Mouse (Mus musculus) limb, embryonic 12.5 days (tissue): ENCODE results near the gene Gm49339. TPM values are rescaled to one million over a fixed set of nuclear protein-coding genes. Genes with fewer than 3 reads are reported as not detected.
"Not testable (repeated sequence)": the region's sequence is repeated elsewhere in the genome, so short reads cannot be mapped to it uniquely, and the experiment has no call there.

Source experiments
- ATAC-seq: fragments of 200-750 bp; cut with Nextera tagmentation; 2 replicates; pipeline ENCODE4 v1.8.0; 2017; ENCODE audit warnings: low read depth, moderate TSS enrichment; ENCODE audit not compliant: insufficient number of reproducible peaks, insufficient read depth, low FRiP score, low TSS enrichment
- H3K27ac ChIP-seq: fragments of 300-500 bp; sonication (generic); 2 replicates; pipeline ENCODE4 v1.5.1; 2016; ENCODE audit warnings: mild to moderate bottlenecking, moderate library complexity
- H3K27me3 ChIP-seq: fragments of 300-500 bp; sonication (generic); 2 replicates; pipeline ENCODE4 v1.6.1; 2016; ENCODE audit warnings: mild to moderate bottlenecking, moderate library complexity
- H3K36me3 ChIP-seq: fragments of 300-500 bp; sonication (generic); 2 replicates; pipeline ENCODE4 v1.6.1; 2016; ENCODE audit warnings: mild to moderate bottlenecking, moderate library complexity
- H3K4me1 ChIP-seq: fragments of 300-500 bp; sonication (generic); replicated peaks from 2 replicates; pipeline ENCODE4 v1.6.1; 2016
- H3K4me2 ChIP-seq: fragments of 300-500 bp; sonication (generic); 2 replicates; pipeline ENCODE4 v1.6.1; 2016; ENCODE audit warnings: mild to moderate bottlenecking, moderate library complexity
- H3K4me3 ChIP-seq: fragments of 300-500 bp; sonication (generic); replicated peaks from 2 replicates; pipeline ENCODE4 v1.5.1; 2016; ENCODE audit warnings: mild to moderate bottlenecking
- H3K9ac ChIP-seq: fragments of 300-500 bp; sonication (generic); replicated peaks from 2 replicates; pipeline ENCODE4 v1.6.1; 2016; ENCODE audit warnings: mild to moderate bottlenecking, moderate library complexity
- H3K9me3 ChIP-seq: fragments of 300-500 bp; sonication (generic); 2 replicates; pipeline ENCODE4 v1.6.1; 2016; ENCODE audit warnings: mild to moderate bottlenecking, moderate library complexity
- WGBS: fragments of 180-500 bp; shearing (Covaris S2); methylation state at CpG from one replicate; pipeline ENCODE4 v1.1.7; 2016; 5-methylcytosine and 5-hydroxymethylcytosine counted together
- polyA plus RNA-seq: library from polyadenylated mRNA; unstranded; fragments of >200 nt; fragmentation: Nextera tagmentation; extraction: Ambion mirVana; gene quantifications from 2 replicates; pipeline ENCODE4 v1.2.1, GENCODE M21; 2016

Gm49339 gene
- not detected in 2 replicates for polyA plus RNA-seq

DNA sequence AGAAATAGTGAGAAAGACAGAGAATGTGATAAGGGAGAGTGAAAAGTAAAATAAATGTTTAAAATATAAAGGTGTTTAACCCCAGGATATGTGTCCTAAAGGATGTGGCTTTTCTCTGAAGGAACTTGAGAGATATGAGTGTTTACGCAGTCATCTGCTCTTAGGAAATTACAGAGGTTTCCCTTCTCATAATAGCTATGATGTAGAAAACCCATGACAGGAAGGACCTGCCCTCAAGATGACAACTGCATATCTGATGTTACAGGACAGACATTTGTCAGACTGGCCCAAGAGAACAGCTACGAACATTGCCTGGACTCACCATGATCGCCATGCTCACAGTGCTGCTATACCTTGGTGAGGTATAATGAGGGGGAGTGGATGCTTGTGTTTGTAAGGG lies at the start of gene Gm49339, which contains the start of gene Lilr4b:
TSS of gene Gm49339 (plus strand) at position 216 of the 400 bp plus-strand sequence.
TSS of gene Lilr4b (plus strand) at position 236 of the 400 bp plus-strand sequence.
- H3K4me1 ChIP-seq, ATAC-seq, H3K36me3 ChIP-seq, H3K27me3 ChIP-seq, H3K27ac ChIP-seq, H3K4me3 ChIP-seq, H3K9ac ChIP-seq, H3K4me2 ChIP-seq, H3K9me3 ChIP-seq: not testable (repeated sequence)
- 97% methylated on average over 1 of the region's 3 CpGs for WGBS

DNA sequence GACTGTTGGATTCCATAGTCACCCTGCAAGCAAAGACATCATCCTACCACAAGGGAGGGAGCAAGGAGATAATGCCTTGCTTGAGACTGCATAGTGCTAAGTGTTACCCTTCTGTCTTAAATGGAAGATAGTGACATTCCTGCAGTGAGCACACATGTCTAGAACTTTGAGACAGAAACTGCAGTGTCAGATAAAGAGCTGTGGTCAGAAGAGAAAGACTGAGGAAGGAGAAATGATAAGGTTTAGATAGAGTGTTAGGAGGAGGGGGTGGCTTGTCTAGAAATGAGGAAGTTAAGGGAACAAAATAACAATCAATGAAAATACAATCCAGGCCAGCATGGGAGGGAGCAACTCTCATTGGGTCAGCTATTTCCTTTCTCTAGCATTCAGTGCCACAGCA lies 47.5 kb upstream of the Gm49339 start:
- no peaks in the 10 kb centered on the region for H3K27me3 ChIP-seq
- H3K9me3 ChIP-seq = no peaks in the 10 kb centered on the region
- no peak overlapping the region for H3K27ac ChIP-seq
- H3K4me1 ChIP-seq = no peaks in the 10 kb centered on the region
- ATAC-seq = no peak
- no peaks in the 10 kb centered on the region for H3K36me3 ChIP-seq
- no peak overlapping the region for H3K4me3 ChIP-seq
- H3K4me2 ChIP-seq = no peak overlapping the region
- no peak overlapping the region for H3K9ac ChIP-seq

DNA sequence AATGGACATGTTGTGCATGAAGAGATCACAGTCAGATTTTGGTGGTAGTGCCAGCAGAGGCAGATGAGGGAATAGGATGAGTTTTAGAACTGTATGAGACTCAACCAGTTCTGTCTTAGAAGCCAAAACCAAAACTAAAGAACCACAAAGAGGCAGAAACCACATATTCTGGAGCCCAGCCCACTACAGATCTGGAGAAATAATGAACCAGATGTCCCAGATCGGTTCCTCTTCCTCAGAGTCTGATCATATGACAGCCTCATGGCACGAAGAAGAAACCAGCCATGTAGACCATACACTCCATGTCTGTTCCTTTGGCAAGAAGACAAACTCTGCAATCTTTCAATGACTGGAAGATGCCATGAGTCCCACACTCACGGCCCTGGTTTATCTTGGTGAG lies 44.7 kb upstream of the Gm49339 start:
- Histone ChIP-seq H3K27me3 (no peaks in the 10 kb centered on the region), H3K27ac (no peak overlapping the region), H3K9me3 (no peaks in the 10 kb centered on the region), H3K9ac (no peak overlapping the region), H3K4me3 (no peak overlapping the region), H3K4me2 (no peak overlapping the region), H3K36me3 (no peaks in the 10 kb centered on the region), H3K4me1 (no peaks in the 10 kb centered on the region)
- ATAC-seq = no peak
- 85% methylated on average over 3 of the region's 3 CpGs for WGBS

DNA sequence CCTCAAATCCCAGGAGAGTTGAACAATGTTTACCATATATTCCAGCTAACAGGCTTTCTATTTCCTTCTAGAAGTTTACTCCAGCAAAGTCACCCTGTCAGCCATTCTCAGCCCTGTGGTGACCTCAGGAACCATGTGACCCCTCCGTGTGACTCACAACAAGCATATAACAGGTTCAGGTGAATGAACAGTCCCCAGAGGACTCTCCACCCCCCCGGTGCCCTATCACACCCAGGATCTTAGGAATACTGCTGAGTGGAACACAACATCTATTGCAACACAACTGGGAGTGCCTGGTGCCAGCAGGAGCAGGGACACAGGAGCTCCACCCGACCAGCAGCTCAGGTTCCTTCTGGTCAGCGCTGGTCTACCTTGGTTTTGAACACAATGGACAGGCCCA lies 28.8 kb upstream of the Gm49339 start:
- no peak overlapping the region for H3K4me2 ChIP-seq
- no peaks in the 10 kb centered on the region for H3K27me3 ChIP-seq
- ATAC-seq = no peak
- H3K9me3 ChIP-seq = no peaks in the 10 kb centered on the region
- H3K27ac ChIP-seq = no peak overlapping the region
- no peaks in the 10 kb centered on the region for H3K4me1 ChIP-seq
- 85% methylated on average over 4 of the region's 4 CpGs for WGBS
- no peak overlapping the region for H3K9ac ChIP-seq
- H3K36me3 ChIP-seq = no peaks in the 10 kb centered on the region
- no peak overlapping the region for H3K4me3 ChIP-seq

DNA sequence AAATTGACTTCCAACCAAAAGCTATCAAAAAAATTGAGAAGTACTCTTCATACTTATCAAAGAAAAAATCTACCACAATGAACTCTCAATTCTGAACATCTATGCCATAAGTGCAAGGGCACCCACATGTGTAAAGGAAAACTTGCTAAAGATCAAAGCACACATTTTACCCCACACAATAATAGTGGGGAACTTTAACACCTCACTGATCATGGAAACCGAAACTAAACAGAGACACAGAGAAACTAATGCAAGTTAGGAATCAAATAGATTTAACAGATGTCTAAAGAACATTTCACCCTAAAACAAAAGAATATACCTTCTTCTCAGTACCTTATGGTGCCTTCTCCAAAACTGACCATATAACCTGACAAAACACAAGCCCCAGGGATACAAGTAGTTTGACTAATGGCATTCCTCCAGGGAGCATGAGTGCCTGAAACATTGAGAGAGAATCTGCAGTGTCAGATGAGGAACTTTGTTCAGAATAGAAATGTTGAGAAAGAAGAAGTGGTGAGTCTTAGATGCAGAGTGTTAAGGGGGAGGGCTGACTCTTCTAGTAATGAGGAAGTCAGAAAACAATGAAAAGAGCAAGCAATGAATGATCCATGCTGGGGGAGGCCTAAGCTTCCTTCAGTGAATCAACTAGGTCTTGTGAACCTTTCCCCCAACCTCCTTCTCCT lies 26.7 kb upstream of the Gm49339 start:
- ATAC-seq = no peak
- no peaks in the 10 kb centered on the region for H3K4me1 ChIP-seq
- H3K27me3 ChIP-seq = no peaks in the 10 kb centered on the region
- H3K4me2 ChIP-seq = no peak overlapping the region
- no peak overlapping the region for H3K4me3 ChIP-seq
- no peaks in the 10 kb centered on the region for H3K36me3 ChIP-seq
- H3K9me3 ChIP-seq = no peaks in the 10 kb centered on the region
- no peak overlapping the region for H3K9ac ChIP-seq
- 85% methylated on average over 1 of the region's 1 CpGs for WGBS
- H3K27ac ChIP-seq = no peak overlapping the region

DNA sequence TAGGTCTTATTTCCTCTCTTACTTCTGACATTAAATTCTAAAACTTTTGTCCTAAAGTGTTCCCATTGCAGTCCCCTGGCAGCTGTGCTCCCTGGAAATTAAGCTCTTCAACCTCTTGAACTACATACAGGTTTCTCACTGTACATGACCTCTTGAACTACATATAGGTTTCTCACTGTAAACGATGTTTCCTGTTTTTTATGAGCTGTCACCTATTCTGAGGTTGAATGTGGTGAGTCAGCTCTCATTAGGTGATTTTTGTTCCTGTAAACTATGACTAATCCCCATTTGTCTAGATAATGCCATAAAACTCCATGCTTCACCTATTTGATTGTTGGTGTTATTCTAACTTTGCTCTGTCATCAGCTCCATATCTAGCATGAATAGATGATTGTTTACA lies 26.0 kb upstream of the Gm49339 start:
- Histone ChIP-seq H3K27me3 (no peaks in the 10 kb centered on the region), H3K27ac (no peak overlapping the region), H3K9me3 (no peaks in the 10 kb centered on the region), H3K4me3 (no peak overlapping the region), H3K4me2 (no peak overlapping the region), H3K36me3 (no peaks in the 10 kb centered on the region), H3K4me1 (no peaks in the 10 kb centered on the region), H3K9ac (no peak overlapping the region)
- ATAC-seq = no peak
- 55% methylated on average over 1 of the region's 1 CpGs for WGBS

DNA sequence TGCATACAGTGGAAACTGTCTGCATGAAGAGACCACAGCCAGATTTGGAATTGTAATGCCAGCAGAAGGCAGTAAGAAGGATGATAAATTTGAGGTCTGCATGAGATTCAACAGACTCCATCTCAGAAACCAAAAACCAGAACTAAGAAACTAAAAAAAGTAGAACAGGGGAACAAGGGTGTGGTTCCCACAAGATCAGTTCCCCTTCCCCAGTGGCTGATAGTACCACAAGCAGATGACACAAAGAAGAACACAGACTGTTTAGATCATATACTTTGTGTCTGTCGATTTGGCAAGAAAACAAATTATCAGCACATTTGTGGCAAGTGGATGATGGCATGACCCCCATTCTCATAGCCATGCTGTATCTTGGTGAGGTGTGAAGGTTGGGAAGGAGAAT lies 24.6 kb upstream of the Gm49339 start:
- Histone ChIP-seq H3K4me1 (no peaks in the 10 kb centered on the region), H3K27ac (no peak overlapping the region), H3K9ac (no peak overlapping the region), H3K36me3 (no peaks in the 10 kb centered on the region), H3K4me3 (no peak overlapping the region), H3K9me3 (no peaks in the 10 kb centered on the region), H3K4me2 (no peak overlapping the region), H3K27me3 (no peaks in the 10 kb centered on the region)
- no peak for ATAC-seq
- WGBS = 87% methylated on average over 1 of the region's 1 CpGs

DNA sequence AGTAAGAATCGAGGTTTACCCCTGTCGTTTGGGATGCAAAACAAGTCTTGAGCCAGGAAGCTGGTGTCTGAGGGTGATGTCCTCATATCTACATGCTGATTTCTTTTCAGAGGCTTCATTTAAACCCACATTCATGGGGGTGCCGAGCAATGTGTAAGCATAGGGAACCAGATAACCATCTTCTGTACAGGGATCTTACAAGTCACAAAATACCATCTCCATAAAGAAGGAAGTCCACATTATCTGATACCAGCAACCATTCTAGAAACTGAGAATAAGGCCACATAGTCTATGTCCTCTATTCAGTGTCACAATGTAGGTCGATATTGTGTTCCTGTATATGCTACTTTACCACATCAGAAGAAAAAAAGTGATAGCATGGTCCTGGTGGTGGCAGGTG lies 24.0 kb upstream of the Gm49339 start:
- Histone ChIP-seq H3K36me3 (no peaks in the 10 kb centered on the region), H3K9ac (no peak overlapping the region), H3K4me1 (no peaks in the 10 kb centered on the region), H3K9me3 (no peaks in the 10 kb centered on the region), H3K27me3 (no peaks in the 10 kb centered on the region), H3K27ac (no peak overlapping the region), H3K4me2 (no peak overlapping the region), H3K4me3 (no peak overlapping the region)
- ATAC-seq = no peak
- 81% methylated on average over 4 of the region's 4 CpGs for WGBS

DNA sequence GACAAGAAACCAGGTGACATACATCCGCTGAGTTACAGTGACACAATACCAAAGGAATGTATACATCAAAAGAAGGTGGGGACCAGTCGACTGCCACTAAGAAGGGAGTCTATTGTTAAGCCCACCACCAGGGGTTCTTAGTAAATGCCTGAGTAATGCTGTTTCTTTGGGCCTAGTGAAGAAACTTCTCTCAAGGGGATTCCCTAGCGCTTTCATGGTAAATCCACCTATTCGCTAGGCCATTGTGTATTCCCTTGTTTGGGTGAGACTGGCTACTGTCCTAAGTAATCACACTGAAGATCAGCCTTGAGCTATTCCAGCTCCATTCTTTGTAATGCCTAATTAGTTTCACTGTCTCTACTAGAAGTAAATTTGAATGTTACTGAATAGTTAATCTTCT lies 16.6 kb upstream of the Gm49339 start:
- not testable (repeated sequence) for H3K27me3 ChIP-seq, H3K4me1 ChIP-seq, H3K27ac ChIP-seq, H3K9ac ChIP-seq, H3K9me3 ChIP-seq, ATAC-seq, H3K36me3 ChIP-seq, H3K4me3 ChIP-seq, H3K4me2 ChIP-seq
- 62% methylated on average over 4 of the region's 4 CpGs for WGBS

DNA sequence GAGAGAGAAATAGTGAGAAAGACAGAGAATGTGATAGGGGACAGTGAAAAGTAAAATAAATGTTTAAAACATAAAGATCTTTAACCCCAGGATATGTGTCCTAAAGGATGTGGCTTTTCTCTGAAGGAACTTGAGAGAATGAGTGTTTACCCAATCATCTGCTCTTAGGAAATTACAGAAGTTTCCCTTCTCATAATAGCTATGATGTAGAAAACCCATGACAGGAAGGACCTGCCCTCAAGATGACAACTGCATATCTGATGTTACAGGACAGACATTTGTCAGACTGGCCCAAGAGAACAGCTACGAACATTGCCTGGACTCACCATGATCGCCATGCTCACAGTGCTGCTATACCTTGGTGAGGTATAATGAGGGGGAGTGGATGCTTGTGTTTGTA lies 10.3 kb downstream of the Gm49339 start, which contains the start of gene Lilrb4a:
TSS of gene Lilrb4a (plus strand) at position 266 of the 400 bp plus-strand sequence.
- H3K27me3 ChIP-seq, H3K4me3 ChIP-seq, H3K4me1 ChIP-seq, H3K9me3 ChIP-seq, H3K4me2 ChIP-seq, H3K9ac ChIP-seq, H3K36me3 ChIP-seq, ATAC-seq, H3K27ac ChIP-seq: not testable (repeated sequence)
- no CpG with 5 or more reads among the region's 2 CpGs for WGBS

DNA sequence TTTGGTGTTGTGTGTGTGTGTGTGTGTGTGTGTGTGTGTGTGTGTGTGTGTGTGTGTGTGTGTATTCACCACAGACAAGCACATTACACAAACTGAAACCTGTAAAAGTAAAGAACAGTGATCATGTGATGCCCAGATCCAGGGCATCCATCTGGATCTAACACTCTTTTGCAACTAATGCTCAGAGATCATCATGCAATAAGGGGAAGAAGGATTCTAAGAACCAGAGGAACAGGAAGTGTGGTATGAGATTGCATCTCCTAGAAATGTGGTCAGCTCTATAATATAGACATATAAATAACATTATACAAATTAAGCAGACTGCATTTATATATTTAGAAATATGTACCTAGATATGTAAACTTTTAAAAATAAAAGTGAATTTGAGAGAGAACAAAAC lies 39.6 kb downstream of the Gm49339 start:
- no peaks in the 10 kb centered on the region for H3K9me3 ChIP-seq
- no peak overlapping the region for H3K4me2 ChIP-seq
- no peaks in the 10 kb centered on the region for H3K36me3 ChIP-seq
- no peak overlapping the region for H3K4me3 ChIP-seq
- H3K27me3 ChIP-seq = no peaks in the 10 kb centered on the region
- H3K9ac ChIP-seq = no peak overlapping the region
- no peak for ATAC-seq
- no peaks in the 10 kb centered on the region for H3K4me1 ChIP-seq
- H3K27ac ChIP-seq = no peak overlapping the region

DNA sequence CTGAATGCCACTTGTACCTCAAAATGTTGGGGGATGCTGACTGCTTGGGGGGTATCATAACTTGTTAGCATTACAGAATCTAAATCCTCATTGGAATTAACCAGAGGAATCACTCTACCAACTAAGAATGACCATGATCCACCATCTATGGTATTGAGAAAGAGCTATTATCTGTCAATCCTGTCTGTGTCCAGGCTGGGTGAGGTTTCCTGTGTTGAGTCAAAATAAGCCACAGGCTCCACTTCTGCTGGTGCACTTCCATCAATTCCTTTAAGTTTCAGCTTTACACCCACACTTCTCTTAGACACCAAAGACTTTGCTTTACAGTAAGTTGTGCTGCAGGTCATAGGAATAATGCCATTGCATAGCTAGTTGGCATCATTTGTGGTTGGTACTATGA lies 41.0 kb downstream of the Gm49339 start:
- no peaks in the 10 kb centered on the region for H3K4me1 ChIP-seq
- H3K9ac ChIP-seq = no peak overlapping the region
- no peak overlapping the region for H3K4me3 ChIP-seq
- no peak overlapping the region for H3K27ac ChIP-seq
- H3K4me2 ChIP-seq = no peak overlapping the region
- ATAC-seq = no peak
- H3K36me3 ChIP-seq = no peaks in the 10 kb centered on the region
- H3K9me3 ChIP-seq = no peaks in the 10 kb centered on the region
- H3K27me3 ChIP-seq = no peaks in the 10 kb centered on the region
